In the genomic region with DNA sequence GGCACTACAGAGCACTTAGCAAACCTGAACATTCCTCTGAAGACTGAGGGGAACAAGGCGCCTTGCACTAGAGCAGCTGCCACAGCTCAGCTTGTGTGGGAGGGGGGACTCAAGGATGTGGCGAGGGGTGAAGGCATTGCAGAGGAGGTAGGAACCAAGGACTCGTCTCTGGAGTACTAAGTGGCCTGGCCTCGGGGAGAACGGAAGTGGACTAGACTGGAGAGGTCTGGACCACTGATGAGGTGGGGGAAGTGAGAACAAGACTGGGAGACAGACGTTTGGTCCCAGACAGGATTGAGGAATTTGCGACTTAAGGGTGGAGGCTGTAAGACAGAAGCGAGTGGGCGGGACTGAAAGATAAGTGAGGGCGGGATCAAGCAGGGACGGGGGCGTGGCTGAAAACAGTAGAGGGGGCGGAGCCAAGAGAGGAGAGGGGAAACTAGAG, we compare ENCODE assay signal across 8 mouse cellular contexts. TPM values are rescaled to one million over a fixed set of nuclear protein-coding genes. Genes with fewer than 3 reads are reported as not detected.
DNase-seq lines count a peak whose midpoint lies in the region; ATAC-seq lines count a peak whose summit lies in the region.

No protein-coding gene starts in this region.

- DNase-seq in adrenal gland, adult (ENCODE audit: inconsistent age in 2 of 2, low spot score in 1 of 2), result peak; percentile 63 to 83
- no peak for DNase-seq in adrenal gland, postnatal 4 days (ENCODE audit: low spot score in 2 of 2)
- peak; percentile 48 for DNase-seq in gastrocnemius, postnatal 10 days
- DNase-seq in hindlimb bud, embryonic 11.5 days (ENCODE audit: extremely low spot score, low read depth, low spot score), result peak; percentile 46
- DNase-seq in left cerebral cortex, postnatal 14 days (ENCODE audit: low spot score in 2 of 2), result peak; percentile 64
- peak; percentile 55 for DNase-seq in right cerebral cortex, postnatal 25 days

- intact Hi-C loops in left cerebral cortex, postnatal 14 days (cut with DNase I), result no loop called here

- peak; percentile 37 for ATAC-seq in common myeloid progenitor, adult 5-6 weeks (replicated peaks; ENCODE audit: low read depth, poor library complexity, severe bottlenecking)
- ATAC-seq in megakaryocyte progenitor cell, adult 5-6 weeks (replicated peaks; ENCODE audit: poor library complexity), result peak; percentile 37

RNA-seq across cellular contexts. Expression of gene Smurf1, which starts 1.8 kb away (rescaled TPM):
- total RNA-seq in adrenal gland, postnatal 4 days (2021), result 10 to 100 TPM; 24.7 to 28.4 TPM
- 3.1 and 4.4 TPM in 2 replicates for total RNA-seq in common myeloid progenitor, adult 5-6 weeks (2017)
- 10 to 100 TPM; 15.7 to 20.2 TPM for total RNA-seq in gastrocnemius, postnatal 10 days (2021)
- 10 to 100 TPM; 37.2 to 40.8 TPM for total RNA-seq in left cerebral cortex, postnatal 14 days (2021)
- 2.7 and 3.5 TPM in 2 replicates for total RNA-seq in megakaryocyte progenitor cell, adult 5-6 weeks (2015)
- total RNA-seq in megakaryocyte progenitor cell, adult 5-6 weeks (2017), result 2.8 and 4.1 TPM in 2 replicates

Comparison
In these comparisons a context has a peak if more than half of its experiments do, and no peak if none do; other contexts are left out.
1. DNase-seq: peak in adrenal gland, adult (2 of 2), gastrocnemius, postnatal 10 days (single experiment), hindlimb bud, embryonic 11.5 days (single experiment), left cerebral cortex, postnatal 14 days (2 of 2) and right cerebral cortex, postnatal 25 days (single experiment); none in adrenal gland, postnatal 4 days (0 of 2).